Mouse (Mus musculus) spleen, adult 2 months (tissue): Measurements from ENCODE around the gene Arf6.

Experiments used
- CTCF ChIP-seq: fragments of 200-500 bp; IDR thresholded peaks from 2 replicates; pipeline ENCODE4 v1.5.1; 2011; ENCODE audit warnings: mild to moderate bottlenecking, inconsistent platforms; ENCODE audit not compliant: insufficient read depth, insufficient read length, insufficient replicate concordance; ENCODE audit errors: extremely low read depth
- POLR2A ChIP-seq: fragments of 200-500 bp; IDR thresholded peaks from 2 replicates; pipeline ENCODE4 v1.6.1; 2011; ENCODE audit warnings: low read depth, low read length, inconsistent platforms

- TF ChIP-seq CTCF: no peak
- TF ChIP-seq POLR2A: no peak
Observed at GRCm38 (mm10) chr12:69400367-69400766, 28.4 kb downstream of the Arf6 start.
